Mouse (Mus musculus) liver, embryonic 11.5 days (tissue): Measurements from ENCODE around the gene Mlip. TPM values are rescaled to one million over a fixed set of nuclear protein-coding genes. Genes with fewer than 3 reads are reported as not detected.

Experiments
- ATAC-seq: fragments of 200-750 bp; cut with Nextera tagmentation; replicated peaks from 2 replicates; pipeline ENCODE4 v1.8.0; 2017; ENCODE audit warnings: moderate number of reproducible peaks, mild to moderate bottlenecking, moderate TSS enrichment, moderate library complexity; ENCODE audit not compliant: low FRiP score
- DNase-seq: peaks from one replicate; pipeline ENCODE4 v3.0.0-alpha.2; 2017; ENCODE audit warnings: low spot score
- H3K27ac ChIP-seq: fragments of 300-500 bp; sonication (generic); 2 replicates; pipeline ENCODE4 v1.5.1; 2014; ENCODE audit warnings: mild to moderate bottlenecking, low read depth, low read length, control low read depth
- H3K27me3 ChIP-seq: fragments of 300-500 bp; sonication (generic); replicated peaks from 2 replicates; pipeline ENCODE4 v1.6.1; 2014; ENCODE audit warnings: low read length, mixed read lengths; ENCODE audit not compliant: control insufficient read depth, insufficient read depth
- H3K36me3 ChIP-seq: fragments of 300-500 bp; sonication (generic); 2 replicates; pipeline ENCODE4 v1.6.1; 2014; ENCODE audit warnings: mild to moderate bottlenecking, low read length, moderate library complexity, mixed read lengths; ENCODE audit not compliant: control insufficient read depth, insufficient read depth
- H3K4me1 ChIP-seq: fragments of 300-500 bp; sonication (generic); replicated peaks from 2 replicates; pipeline ENCODE4 v1.6.1; 2014; ENCODE audit warnings: low read length, mixed read lengths; ENCODE audit not compliant: control insufficient read depth, insufficient read depth
- H3K4me2 ChIP-seq: fragments of 300-500 bp; sonication (generic); 2 replicates; pipeline ENCODE4 v1.6.1; 2014; ENCODE audit warnings: mild to moderate bottlenecking, control low read depth, moderate library complexity
- H3K4me3 ChIP-seq: fragments of 300-500 bp; sonication (generic); 2 replicates; pipeline ENCODE4 v1.5.1; 2014; ENCODE audit warnings: low read depth, low read length, control low read depth
- H3K9ac ChIP-seq: fragments of 300-500 bp; sonication (generic); 2 replicates; pipeline ENCODE4 v1.6.1; 2014; ENCODE audit warnings: low read depth, low read length, control low read depth
- H3K9me3 ChIP-seq: fragments of 300-500 bp; sonication (generic); 2 replicates; pipeline ENCODE4 v1.6.1; 2016; ENCODE audit warnings: low read length, inconsistent platforms, mixed read lengths; ENCODE audit not compliant: control insufficient read depth
- WGBS: fragments of 180-500 bp; shearing (Covaris S2); extraction: QIAGEN DNeasy Blood & Tissue Kit; methylation state at CpG from one replicate; pipeline ENCODE4 v1.1.7; 2014; 5-methylcytosine and 5-hydroxymethylcytosine counted together
- polyA plus RNA-seq: library from polyadenylated mRNA; unstranded; fragments of >200 nt; fragmentation: Nextera tagmentation; extraction: Ambion mirVana; gene quantifications from 2 replicates; pipeline ENCODE4 v1.2.1, GENCODE M21; 2014

The Mlip gene
- polyA plus RNA-seq, 1 experiment from 2014 or later = 0.63 TPM

DNA sequence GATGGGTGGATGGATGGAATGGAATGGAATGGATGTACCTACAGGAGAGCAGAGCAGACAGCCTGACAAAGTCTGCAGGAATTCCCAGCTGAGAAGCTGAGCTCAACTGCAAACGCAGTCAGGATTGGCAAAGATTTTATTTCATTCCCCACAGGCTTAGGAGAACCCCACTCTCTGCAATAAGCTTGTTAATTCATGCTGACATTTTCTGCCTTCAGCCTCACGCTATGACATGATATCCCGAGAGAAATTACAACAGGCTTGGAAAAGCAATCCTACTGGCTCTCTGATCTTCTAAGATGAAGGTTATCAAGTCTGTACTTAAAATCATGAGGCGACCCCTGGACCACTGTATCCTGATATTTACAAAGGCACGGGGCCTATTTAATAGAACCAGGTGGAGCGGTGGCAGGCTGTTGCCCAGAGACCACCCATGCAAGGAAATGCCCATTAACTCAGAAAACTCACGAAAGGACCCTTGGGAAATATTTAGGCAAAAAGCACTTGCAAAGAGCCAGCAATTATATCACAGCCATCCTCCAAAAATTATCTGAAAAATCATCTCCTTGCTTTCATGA is 13.1 kb downstream of the Mlip start:
- Histone ChIP-seq H3K36me3 (no peaks in the 10 kb centered on the region), H3K4me2 (no peak overlapping the region), H3K27me3 (no peaks in the 10 kb centered on the region), H3K4me1 (no peaks in the 10 kb centered on the region), H3K4me3 (no peak overlapping the region), H3K9ac (no peak overlapping the region), H3K9me3 (no peaks in the 10 kb centered on the region), H3K27ac (no peak overlapping the region)
- DNase-seq (no peak), ATAC-seq (no peak)
- 71% methylated on average over 7 of the region's 7 CpGs for WGBS

- ATAC-seq (no peak), DNase-seq (no peak)
- Histone ChIP-seq H3K4me1 (no peaks in the 10 kb centered on the region), H3K4me3 (no peak overlapping the region), H3K9me3 (no peaks in the 10 kb centered on the region), H3K4me2 (no peak overlapping the region), H3K9ac (no peak overlapping the region), H3K27me3 (no peaks in the 10 kb centered on the region), H3K36me3 (no peaks in the 10 kb centered on the region), H3K27ac (no peak overlapping the region)
- 75% methylated on average over 3 of the region's 3 CpGs for WGBS
Observed at GRCm38 (mm10) chr9:77335370-77335769, 17.4 kb downstream of the Mlip start.

DNA sequence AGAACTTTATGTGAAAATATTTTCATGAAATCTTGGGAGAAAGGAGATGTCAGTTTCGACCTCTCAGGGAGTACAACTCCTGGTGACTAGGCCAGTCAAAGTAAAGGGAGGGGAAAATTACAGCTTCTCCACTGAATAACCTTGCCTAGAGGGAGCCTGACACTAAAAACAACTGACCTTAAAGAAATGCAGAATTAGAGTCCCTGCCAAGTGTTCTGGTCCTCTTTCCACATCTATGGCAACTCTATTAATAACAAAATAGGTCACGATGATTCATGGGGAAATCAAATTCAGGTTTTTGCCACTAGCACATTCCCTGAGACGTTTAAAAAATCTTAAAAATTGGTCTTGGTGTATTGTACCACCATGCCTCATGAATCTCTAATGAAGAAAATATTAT is 34.4 kb downstream of the Mlip start:
- no peak overlapping the region for H3K27ac ChIP-seq
- ATAC-seq (no peak), DNase-seq (no peak)
- H3K4me2 ChIP-seq = no peak overlapping the region
- no peak overlapping the region for H3K4me3 ChIP-seq
- whole genome bisulfite sequencing = 80% methylated on average over 3 of the region's 3 CpGs
- no peaks in the 10 kb centered on the region for H3K4me1 ChIP-seq
- H3K36me3 ChIP-seq = no peaks in the 10 kb centered on the region
- no peaks in the 10 kb centered on the region for H3K27me3 ChIP-seq
- no peaks in the 10 kb centered on the region for H3K9me3 ChIP-seq
- H3K9ac ChIP-seq = no peak overlapping the region

DNA sequence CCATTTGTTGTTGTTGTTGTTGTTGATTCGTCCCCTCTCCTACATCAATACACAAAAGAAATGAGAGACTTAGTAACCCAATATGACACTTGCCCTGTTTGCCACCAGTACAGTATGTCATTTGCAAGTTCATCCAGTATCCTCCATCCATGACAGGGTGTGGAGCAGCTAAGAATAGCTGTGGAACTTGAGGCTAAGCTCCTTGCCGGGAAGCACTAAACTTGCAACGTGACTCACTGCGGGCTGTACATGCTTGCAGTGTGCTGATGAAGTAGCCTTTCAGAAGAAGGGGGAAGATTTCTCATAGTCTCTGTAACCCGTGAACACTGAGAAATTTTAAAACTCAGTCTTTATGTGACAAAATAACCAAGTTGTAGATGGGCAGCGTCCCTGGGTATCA is 42.2 kb downstream of the Mlip start:
- WGBS = 76% methylated on average over 6 of the region's 6 CpGs

GRCm38 (mm10) chr9:77305417-77305816 is 47.4 kb downstream of the Mlip start:
- no peak for ATAC-seq
- no peak for DNase-seq
- H3K4me3 ChIP-seq = no peak overlapping the region
- no peaks in the 10 kb centered on the region for H3K9me3 ChIP-seq
- H3K9ac ChIP-seq = no peak overlapping the region
- no peaks in the 10 kb centered on the region for H3K27me3 ChIP-seq
- no peaks in the 10 kb centered on the region for H3K36me3 ChIP-seq
- 72% methylated on average over 2 of the region's 2 CpGs for WGBS
- H3K4me2 ChIP-seq = no peak overlapping the region
- H3K27ac ChIP-seq = no peak overlapping the region
- no peaks in the 10 kb centered on the region for H3K4me1 ChIP-seq

More for the DNA sequence above, 42.2 kb downstream of the Mlip start:
- Histone ChIP-seq H3K36me3 (no peaks in the 10 kb centered on the region), H3K4me1 (no peaks in the 10 kb centered on the region), H3K4me2 (no peak overlapping the region), H3K9me3 (no peaks in the 10 kb centered on the region), H3K9ac (no peak overlapping the region), H3K27me3 (no peaks in the 10 kb centered on the region), H3K27ac (no peak overlapping the region), H3K4me3 (no peak overlapping the region)
- ATAC-seq = no peak
- DNase-seq = no peak

DNA sequence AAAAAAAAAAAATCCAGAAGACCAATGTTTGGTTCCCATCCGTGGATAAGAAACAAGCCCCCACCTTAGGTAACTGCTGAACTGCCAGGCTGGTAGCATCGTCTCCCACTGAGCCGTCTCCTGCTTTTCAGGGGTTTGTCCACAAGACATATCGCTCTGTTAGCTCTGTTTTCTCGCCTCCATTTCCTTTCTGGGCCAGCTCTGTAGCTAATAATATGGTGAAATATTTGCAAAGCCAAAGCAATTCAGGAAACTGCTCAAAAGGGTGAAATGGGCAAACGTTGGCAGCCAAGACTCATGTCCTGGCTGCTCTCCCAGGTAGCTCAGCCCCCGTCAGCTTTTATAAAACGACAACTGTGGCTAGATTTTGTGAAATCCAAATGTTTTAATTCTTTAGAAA is 50.4 kb downstream of the Mlip start:
- Histone ChIP-seq H3K4me1 (no peaks in the 10 kb centered on the region), H3K9ac (no peak overlapping the region), H3K4me3 (no peak overlapping the region), H3K27me3 (no peaks in the 10 kb centered on the region), H3K4me2 (no peak overlapping the region), H3K27ac (no peak overlapping the region), H3K36me3 (no peaks in the 10 kb centered on the region), H3K9me3 (no peaks in the 10 kb centered on the region)
- 77% methylated on average over 8 of the region's 8 CpGs for WGBS
- DNase-seq (no peak), ATAC-seq (no peak)

DNA sequence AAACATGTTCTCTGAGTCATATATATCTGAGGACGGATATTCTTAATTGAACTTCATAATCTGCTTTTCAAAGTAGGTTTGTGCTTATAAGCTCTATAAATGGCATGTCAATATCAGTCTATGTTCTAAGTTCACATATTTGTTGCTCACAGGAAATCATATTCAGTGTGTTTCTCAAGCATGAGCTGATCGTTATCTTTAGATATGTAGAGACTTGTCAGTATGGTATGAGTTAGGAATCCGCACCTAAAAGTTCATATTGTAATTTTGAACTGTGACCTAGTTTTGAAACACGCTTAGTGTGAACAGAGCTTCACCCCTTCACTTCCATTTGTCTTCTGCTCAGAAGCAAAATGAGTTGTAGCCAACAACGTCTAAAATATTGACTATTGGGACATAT is 64.8 kb downstream of the Mlip start:
- Histone ChIP-seq H3K36me3 (no peaks in the 10 kb centered on the region), H3K4me3 (no peak overlapping the region), H3K9me3 (no peaks in the 10 kb centered on the region), H3K4me2 (no peak overlapping the region), H3K4me1 (no peaks in the 10 kb centered on the region), H3K27me3 (no peaks in the 10 kb centered on the region), H3K27ac (no peak overlapping the region), H3K9ac (no peak overlapping the region)
- ATAC-seq (no peak), DNase-seq (no peak)
- 86% methylated on average over 5 of the region's 5 CpGs for WGBS

- 60% methylated on average over 5 of the region's 5 CpGs for WGBS
- H3K4me1 ChIP-seq = no peaks in the 10 kb centered on the region
- no peaks in the 10 kb centered on the region for H3K27me3 ChIP-seq
- no peak overlapping the region for H3K27ac ChIP-seq
- no peaks in the 10 kb centered on the region for H3K9me3 ChIP-seq
- no peak for ATAC-seq
- H3K4me2 ChIP-seq = no peak overlapping the region
- no peak overlapping the region for H3K4me3 ChIP-seq
- no peak for DNase-seq
- H3K9ac ChIP-seq = no peak overlapping the region
- no peaks in the 10 kb centered on the region for H3K36me3 ChIP-seq
Observed at GRCm38 (mm10) chr9:77279371-77279770, 73.4 kb downstream of the Mlip start.

DNA sequence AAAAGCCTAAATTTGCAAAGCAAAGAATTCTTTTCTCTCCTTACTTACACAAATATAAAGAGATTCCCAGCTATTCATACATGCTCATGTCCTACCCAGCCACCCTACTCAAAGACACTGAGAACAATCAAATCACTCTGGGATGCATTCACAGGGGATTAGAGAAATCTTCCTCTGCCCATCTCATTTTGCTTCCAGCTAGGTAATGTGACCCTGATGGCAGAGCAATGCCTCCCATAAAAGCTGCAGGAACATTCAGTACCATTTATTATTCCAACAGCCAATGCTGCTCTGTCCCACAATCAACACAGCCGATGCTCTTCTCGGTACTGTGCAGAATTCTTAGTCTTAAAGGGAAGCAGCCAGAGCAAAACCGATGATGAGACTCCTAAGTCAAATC is 74.7 kb downstream of the Mlip start:
- Histone ChIP-seq H3K4me3 (no peak overlapping the region), H3K27me3 (no peaks in the 10 kb centered on the region), H3K27ac (no peak overlapping the region), H3K9ac (no peak overlapping the region), H3K9me3 (no peaks in the 10 kb centered on the region), H3K4me1 (no peaks in the 10 kb centered on the region), H3K4me2 (no peak overlapping the region), H3K36me3 (no peaks in the 10 kb centered on the region)
- WGBS = 76% methylated on average over 3 of the region's 3 CpGs
- no peak for ATAC-seq
- DNase-seq = no peak
